Mouse (Mus musculus): ENCODE measurements around the gene Tbc1d10c. TPM values are rescaled to one million over a fixed set of nuclear protein-coding genes. Genes with fewer than 3 reads are reported as not detected.

The Tbc1d10c gene
- total and polyA plus RNA-seq, 3 experiments: 12.8 to 36.0 (median 21.9) TPM

- TF ChIP-seq GATA1 (IDR thresholded peaks at IDR 0.05; ENCODE audit: borderline replicate concordance, low read length): no peak
- no peak for TF ChIP-seq CTCF (IDR thresholded peaks at IDR 0.05; ENCODE audit: low read depth, low read length)
- TF ChIP-seq TAL1 (conservative IDR thresholded peaks at IDR 0.05; ENCODE audit: low read depth, low read length): no peak
- TF ChIP-seq POLR2AphosphoS5 (IDR thresholded peaks at IDR 0.05; ENCODE audit: insufficient replicate concordance, low read depth, low read length): no peak
- ATAC-seq (ENCODE audit: extremely low read depth, insufficient number of reproducible peaks, low FRiP score, poor library complexity, severe bottlenecking) (no peak), DNase-seq (ENCODE audit: low spot score) (no peak)
- H3K36me3 ChIP-seq (replicated peaks): peaks cover 86% of the 10 kb centered on the region
- no peaks in the 10 kb centered on the region for H3K27me3 ChIP-seq (ENCODE audit: insufficient read depth, low read length)
- peaks cover 74% of the 10 kb centered on the region for H3K4me1 ChIP-seq (ENCODE audit: insufficient read depth, low read depth, low read length)
- no peaks in the 10 kb centered on the region for H3K9me3 ChIP-seq (replicated peaks)
- no peak overlapping the region for H3K4me3 ChIP-seq (ENCODE audit: low read depth, low read length)
Measured at GRCm38 (mm10) chr19:4152445-4153231, 38.4 kb downstream of the Tbc1d10c start.

DNA sequence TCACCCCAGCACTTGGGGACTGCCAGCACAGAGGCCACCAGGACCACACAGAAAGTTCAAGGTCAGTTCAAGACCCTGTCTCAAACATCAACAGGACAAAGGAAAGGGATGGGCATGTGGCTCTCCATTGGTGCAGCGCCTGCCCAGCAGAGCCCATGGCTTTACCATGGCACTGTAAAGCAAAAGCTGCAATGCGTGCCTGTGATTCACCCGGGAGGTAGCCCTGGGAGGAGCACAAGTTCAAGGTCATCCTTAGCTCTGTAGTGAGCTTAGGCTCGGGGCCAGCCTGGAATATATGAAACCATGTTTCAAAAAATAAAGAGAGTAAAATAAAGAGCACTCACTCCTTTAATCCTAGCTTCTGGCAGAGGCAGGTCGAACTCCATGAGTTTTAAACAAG is 39.2 kb downstream of the Tbc1d10c start:
- no peak for TF ChIP-seq POLR2AphosphoS5 (IDR thresholded peaks at IDR 0.05; ENCODE audit: insufficient replicate concordance, low read depth, low read length)
- no peak for TF ChIP-seq TAL1 (conservative IDR thresholded peaks at IDR 0.05; ENCODE audit: low read depth, low read length)
- TF ChIP-seq GATA2 (IDR thresholded peaks at IDR 0.05; ENCODE audit: borderline replicate concordance, low read depth, low read length): no peak
- TF ChIP-seq CTCF (IDR thresholded peaks at IDR 0.05; ENCODE audit: low read depth, low read length): no peak
- TF ChIP-seq GATA1 (IDR thresholded peaks at IDR 0.05; ENCODE audit: borderline replicate concordance, low read length): no peak

GRCm38 (mm10) chr19:4151488-4151860 is 39.6 kb downstream of the Tbc1d10c start:
- Histone ChIP-seq H3K27me3 (ENCODE audit: insufficient read depth, low read length) (no peaks in the 10 kb centered on the region), H3K36me3 (replicated peaks) (peaks cover 74% of the 10 kb centered on the region), H3K4me1 (ENCODE audit: insufficient read depth, low read depth, low read length) (peaks cover 72% of the 10 kb centered on the region), H3K9me3 (replicated peaks) (no peaks in the 10 kb centered on the region), H3K4me3 (ENCODE audit: low read depth, low read length) (no peak overlapping the region)
- no peak for TF ChIP-seq TAL1 (conservative IDR thresholded peaks at IDR 0.05; ENCODE audit: low read depth, low read length)
- TF ChIP-seq POLR2AphosphoS5 (IDR thresholded peaks at IDR 0.05; ENCODE audit: insufficient replicate concordance, low read depth, low read length): no peak
- TF ChIP-seq GATA1 (IDR thresholded peaks at IDR 0.05; ENCODE audit: borderline replicate concordance, low read length): no peak
- TF ChIP-seq CTCF (IDR thresholded peaks at IDR 0.05; ENCODE audit: low read depth, low read length): no peak
- no peak for TF ChIP-seq GATA2 (IDR thresholded peaks at IDR 0.05; ENCODE audit: borderline replicate concordance, low read depth, low read length)
- ATAC-seq (ENCODE audit: extremely low read depth, insufficient number of reproducible peaks, low FRiP score, poor library complexity, severe bottlenecking): no peak
- DNase-seq (ENCODE audit: low spot score): no peak

More for the DNA sequence above, 39.2 kb downstream of the Tbc1d10c start:
- DNase-seq (ENCODE audit: low spot score) (no peak), ATAC-seq (ENCODE audit: extremely low read depth, insufficient number of reproducible peaks, low FRiP score, poor library complexity, severe bottlenecking) (no peak)
- H3K36me3 ChIP-seq (replicated peaks): peaks cover 78% of the 10 kb centered on the region
- H3K4me1 ChIP-seq (ENCODE audit: insufficient read depth, low read depth, low read length): peaks cover 72% of the 10 kb centered on the region
- H3K4me3 ChIP-seq (ENCODE audit: low read depth, low read length): no peak overlapping the region
- no peaks in the 10 kb centered on the region for H3K27me3 ChIP-seq (ENCODE audit: insufficient read depth, low read length)
- H3K9me3 ChIP-seq (replicated peaks): no peaks in the 10 kb centered on the region

DNA sequence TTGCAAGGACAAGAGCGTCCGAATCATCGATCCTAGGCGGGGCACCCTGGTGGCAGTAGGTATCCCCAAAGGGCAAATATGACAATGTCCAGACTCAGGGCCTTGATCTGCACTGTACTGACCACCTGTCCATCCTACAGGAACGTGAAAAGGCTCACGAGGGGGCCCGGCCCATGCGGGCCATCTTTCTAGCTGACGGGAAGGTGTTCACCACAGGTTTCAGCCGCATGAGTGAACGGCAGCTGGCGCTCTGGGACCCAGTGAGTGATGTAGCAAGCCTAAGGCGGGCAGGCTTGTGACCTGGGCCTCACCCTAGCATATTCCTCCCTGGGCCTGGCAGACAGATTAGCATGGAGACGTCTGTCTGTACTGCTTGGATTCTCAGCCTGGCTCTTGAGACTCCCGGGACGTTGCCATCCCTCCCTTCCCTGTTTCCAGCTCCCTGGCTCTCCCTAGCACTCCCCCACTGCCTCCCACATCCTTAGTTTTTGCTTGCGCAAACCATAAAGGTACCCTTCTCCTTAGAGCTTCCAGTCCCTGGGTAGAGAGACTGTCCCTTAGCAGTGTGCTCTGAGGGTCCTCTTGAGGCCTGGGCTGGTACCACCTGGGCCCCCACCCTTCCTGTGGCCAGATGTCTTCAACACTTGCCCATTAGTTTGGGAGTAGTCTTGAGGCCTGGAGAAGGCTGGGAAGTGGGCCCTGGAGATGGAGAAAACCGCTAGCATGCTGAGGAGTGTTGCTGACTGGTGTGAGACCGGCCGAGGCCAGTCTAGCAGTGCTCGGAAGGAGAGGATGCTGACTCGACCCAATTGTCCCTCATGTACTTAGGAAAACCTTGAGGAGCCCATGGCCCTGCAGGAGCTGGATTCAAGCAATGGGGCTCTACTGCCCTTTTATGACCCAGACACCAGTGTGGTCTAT is 40.3 kb downstream of the Tbc1d10c start:
- H3K4me1 ChIP-seq (ENCODE audit: insufficient read depth, low read depth, low read length): peaks cover 66% of the 10 kb centered on the region
- ATAC-seq (ENCODE audit: extremely low read depth, insufficient number of reproducible peaks, low FRiP score, poor library complexity, severe bottlenecking): no peak
- TF ChIP-seq GATA2 (IDR thresholded peaks at IDR 0.05; ENCODE audit: borderline replicate concordance, low read depth, low read length): no peak
- no peak for TF ChIP-seq GATA1 (IDR thresholded peaks at IDR 0.05; ENCODE audit: borderline replicate concordance, low read length)
- TF ChIP-seq CTCF (IDR thresholded peaks at IDR 0.05; ENCODE audit: low read depth, low read length): no peak
- no peak for TF ChIP-seq POLR2AphosphoS5 (IDR thresholded peaks at IDR 0.05; ENCODE audit: insufficient replicate concordance, low read depth, low read length)
- TF ChIP-seq TAL1 (conservative IDR thresholded peaks at IDR 0.05; ENCODE audit: low read depth, low read length): no peak
- no peak for DNase-seq (ENCODE audit: low spot score)
- no peaks in the 10 kb centered on the region for H3K9me3 ChIP-seq (replicated peaks)
- no peaks in the 10 kb centered on the region for H3K27me3 ChIP-seq (ENCODE audit: insufficient read depth, low read length)
- peaks cover 68% of the 10 kb centered on the region for H3K36me3 ChIP-seq (replicated peaks)
- H3K4me3 ChIP-seq (ENCODE audit: low read depth, low read length): no peak overlapping the region; the same call in 1 of the 2 replicates

DNA sequence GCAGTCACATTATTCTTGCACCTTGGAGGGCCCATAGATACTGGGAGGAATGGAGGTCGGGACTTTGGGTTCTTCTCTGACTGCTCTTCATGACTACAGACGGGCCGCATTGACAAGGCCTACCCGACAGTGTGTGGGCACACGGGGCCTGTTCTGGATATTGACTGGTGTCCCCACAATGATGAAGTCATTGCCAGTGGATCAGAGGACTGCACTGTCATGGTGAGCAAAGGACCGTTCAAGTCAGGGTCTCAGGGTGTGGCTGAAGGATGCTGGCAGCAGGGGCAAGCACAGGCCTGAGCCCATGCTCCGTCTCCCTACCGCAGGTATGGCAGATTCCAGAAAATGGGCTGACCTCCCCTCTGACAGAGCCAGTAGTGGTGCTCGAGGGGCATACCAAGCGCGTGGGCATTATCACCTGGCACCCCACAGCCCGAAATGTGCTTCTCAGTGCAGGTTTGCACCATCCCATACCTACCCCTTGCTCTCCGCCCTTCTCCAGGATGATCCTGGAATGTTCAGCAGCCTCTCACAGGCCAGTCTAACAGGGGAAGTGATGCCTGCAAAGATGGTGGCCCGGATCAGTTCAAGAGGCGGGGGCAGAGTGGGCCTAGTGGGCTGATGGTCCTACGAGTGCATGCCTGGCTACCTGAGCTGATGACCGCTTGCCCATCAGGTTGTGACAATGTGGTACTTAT is 41.2 kb downstream of the Tbc1d10c start:
- TF ChIP-seq TAL1 (conservative IDR thresholded peaks at IDR 0.05; ENCODE audit: low read depth, low read length) (no peak), GATA1 (IDR thresholded peaks at IDR 0.05; ENCODE audit: borderline replicate concordance, low read length) (no peak), GATA2 (IDR thresholded peaks at IDR 0.05; ENCODE audit: borderline replicate concordance, low read depth, low read length) (no peak)
- Histone ChIP-seq H3K27me3 (ENCODE audit: insufficient read depth, low read length) (no peaks in the 10 kb centered on the region), H3K4me3 (ENCODE audit: low read depth, low read length) (peak overlapping the region; percentile 82; the same call in 1 of the 2 replicates), H3K36me3 (replicated peaks) (peaks cover 58% of the 10 kb centered on the region), H3K4me1 (ENCODE audit: insufficient read depth, low read depth, low read length) (peaks cover 62% of the 10 kb centered on the region), H3K9me3 (replicated peaks) (no peaks in the 10 kb centered on the region)
- ATAC-seq (ENCODE audit: extremely low read depth, insufficient number of reproducible peaks, low FRiP score, poor library complexity, severe bottlenecking): no peak
- no peak for DNase-seq (ENCODE audit: low spot score)

All from G1E (cell line).